Mouse (Mus musculus) 3134 (cell line): Measurements from ENCODE around the gene Rnaseh2b.

Experiments
- DNase-seq: peaks from one replicate; pipeline ENCODE4 v3.0.0-alpha.2; 2011; ENCODE audit warnings: low spot score; ENCODE audit not compliant: insufficient read length; ENCODE audit errors: extremely low read depth

Rnaseh2b gene

DNA sequence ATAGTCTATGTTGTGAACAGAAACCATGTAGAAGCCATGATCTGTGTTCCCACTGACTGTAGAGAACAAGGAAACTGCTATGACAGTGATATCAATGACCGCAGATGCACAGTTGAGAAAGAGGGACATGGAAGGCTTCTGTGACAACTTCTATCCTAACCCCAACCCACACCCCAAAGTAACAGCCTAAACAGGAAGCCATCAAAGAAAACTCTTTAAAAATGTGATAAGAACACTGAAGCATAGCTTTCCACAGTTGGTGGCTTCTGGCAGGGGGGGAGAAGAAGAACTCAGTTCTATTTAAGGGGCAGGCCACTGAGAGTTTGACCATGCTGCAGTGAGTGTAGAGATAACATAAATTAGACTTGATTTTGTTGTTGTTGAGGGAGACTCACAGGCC is 19.3 kb downstream of the Rnaseh2b start:
- DNase-seq, result no peak

DNA sequence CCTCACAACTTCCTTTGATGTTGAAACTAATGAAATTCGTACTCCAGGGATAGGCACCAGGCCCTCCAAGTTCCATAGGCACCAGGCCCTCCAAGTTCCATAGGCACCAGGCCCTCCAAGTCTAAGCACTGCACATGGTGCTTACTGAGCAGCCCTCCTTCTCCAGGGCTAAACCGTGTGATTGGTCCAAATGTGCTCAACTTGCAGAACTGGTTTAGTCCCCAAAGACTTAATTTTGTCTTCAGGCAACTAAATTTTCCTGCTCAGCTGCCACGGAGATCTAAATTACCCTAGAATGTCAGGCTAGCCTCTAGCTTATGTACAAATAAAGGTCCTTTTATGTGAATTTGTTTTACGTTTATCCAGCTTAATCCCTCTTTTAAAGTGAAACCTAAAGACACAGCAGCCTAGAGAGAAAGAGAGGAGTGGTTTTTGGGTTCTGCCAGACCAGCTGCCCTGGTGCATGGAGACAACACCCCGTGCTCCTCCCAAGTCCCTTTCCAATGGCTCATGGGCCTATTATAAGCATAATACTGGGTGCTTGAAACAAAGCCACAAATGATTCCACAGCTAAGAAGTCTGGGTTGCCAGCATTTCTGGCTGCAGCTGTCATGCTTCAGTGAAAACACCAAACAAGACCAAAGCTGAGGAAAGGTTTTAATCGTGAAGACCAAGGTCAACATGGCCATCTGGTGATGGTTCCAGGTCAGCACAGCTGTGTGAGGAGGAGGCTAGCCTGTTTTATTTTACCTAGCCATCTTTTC is 30.4 kb downstream of the Rnaseh2b start:
- no peak for DNase-seq

DNA sequence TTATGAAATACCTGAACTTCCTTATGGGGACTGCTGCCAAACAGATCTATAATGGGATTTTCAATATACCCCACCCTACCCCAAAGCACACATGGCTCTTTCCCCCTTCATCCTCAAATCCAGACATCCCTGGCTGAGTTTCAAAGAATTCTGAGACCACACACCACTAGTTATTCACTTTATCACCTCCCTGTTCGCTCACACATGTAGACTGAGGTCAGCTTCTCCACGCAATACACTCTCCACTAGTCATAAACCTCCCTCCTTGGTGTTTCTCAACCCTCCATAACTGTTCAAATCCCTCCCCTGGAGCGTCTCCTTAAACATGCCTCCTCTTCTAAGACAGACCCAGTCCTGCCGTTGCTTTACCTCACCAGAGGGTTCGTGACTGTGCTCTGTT is 31.1 kb downstream of the Rnaseh2b start:
- no peak for DNase-seq

DNA sequence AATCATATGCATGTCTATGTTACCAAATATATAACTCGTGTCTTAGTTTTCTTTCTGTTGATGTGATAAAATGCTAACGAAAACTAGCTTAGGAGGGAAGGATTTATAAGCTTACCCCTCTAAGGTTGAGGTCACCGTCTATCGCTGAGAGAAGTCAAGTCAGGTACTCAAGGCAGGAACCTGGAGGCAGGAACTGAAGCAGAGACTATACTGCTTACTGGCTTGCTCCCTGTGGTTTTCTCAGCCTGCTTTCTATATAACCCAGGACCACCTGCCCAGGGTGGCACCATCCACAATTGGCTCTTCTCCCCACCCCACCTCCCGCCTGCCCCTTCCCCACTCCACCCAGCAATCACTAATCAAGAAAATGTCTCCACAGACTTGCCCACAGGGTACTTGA is 32.6 kb downstream of the Rnaseh2b start:
- DNase-seq, result no peak

DNA sequence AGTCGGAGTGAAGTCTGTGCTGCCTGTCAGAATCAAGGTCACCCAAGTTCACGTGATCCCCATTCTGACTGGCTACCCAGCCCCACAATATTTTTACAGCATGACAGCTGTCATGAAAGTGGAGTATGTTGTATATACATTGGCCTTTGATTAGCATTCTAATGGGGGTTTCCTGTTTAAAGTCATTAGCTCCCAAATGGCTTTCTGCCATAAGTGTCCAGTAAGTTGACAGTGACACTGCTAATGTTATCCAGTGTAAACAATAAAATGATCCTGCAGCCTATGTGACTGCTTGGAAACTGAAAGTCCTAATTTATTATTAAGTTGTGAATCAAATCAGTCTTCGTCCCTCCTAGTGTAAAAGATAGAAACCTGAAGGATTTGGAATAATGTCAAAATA is 33.6 kb downstream of the Rnaseh2b start:
- no peak for DNase-seq

DNA sequence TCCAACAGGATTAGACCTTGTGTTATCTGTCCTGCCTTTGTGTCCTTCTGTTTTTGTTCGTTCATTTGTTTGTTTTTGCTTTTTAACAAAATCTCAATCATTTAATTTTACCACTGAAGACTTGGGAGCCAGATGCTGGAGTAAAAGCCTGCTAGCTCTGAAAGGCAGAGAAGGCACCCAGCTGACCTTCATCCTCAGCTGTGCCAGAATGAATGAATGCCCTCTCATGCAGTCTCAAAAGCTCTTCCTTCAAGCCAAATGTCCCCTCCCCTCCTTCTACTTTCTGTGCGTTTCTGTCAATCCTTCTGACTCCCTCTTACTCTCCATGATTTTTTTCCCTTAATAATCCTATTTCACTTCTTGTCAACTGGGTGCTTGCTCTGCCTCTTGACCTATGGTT is 34.8 kb downstream of the Rnaseh2b start:
- no peak for DNase-seq

DNA sequence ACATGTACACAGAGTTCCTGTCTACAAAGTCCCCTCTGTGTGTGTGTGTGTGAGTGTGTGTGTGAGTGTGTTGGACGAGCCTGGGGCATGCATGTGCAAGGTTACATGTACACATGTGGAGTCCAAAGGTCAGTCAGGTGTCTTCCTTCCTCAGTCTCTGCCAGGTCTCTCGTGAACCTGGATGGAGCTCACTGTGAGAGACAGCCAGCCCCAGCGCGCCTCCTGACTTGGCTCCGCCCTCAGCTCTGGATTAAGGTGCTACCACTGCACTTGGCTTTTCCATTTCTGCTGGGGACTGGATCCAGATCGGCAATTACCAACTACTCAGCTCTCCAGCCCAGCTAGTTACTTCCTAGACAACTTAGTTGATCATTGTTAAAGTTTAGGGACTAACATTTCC is 36.2 kb downstream of the Rnaseh2b start:
- no peak for DNase-seq

DNA sequence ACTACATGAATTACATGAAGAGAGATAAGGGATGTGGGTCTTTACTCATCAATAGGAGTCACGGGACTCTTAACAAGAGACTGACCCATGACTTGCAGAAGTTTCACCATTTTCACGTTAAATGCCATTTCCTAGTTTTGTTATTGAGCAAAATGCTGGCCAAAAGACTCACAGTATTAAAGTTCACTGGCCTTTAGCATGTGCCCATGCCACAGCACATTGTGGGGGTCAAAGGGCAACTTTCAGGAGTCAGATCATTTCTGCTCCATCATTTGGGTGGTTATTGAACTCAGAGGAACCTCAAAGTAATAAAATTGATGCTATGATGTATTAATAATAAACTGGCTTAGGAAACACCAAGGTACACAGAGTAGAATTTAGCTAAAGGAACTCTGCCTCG is 37.2 kb downstream of the Rnaseh2b start:
- no peak for DNase-seq

DNA sequence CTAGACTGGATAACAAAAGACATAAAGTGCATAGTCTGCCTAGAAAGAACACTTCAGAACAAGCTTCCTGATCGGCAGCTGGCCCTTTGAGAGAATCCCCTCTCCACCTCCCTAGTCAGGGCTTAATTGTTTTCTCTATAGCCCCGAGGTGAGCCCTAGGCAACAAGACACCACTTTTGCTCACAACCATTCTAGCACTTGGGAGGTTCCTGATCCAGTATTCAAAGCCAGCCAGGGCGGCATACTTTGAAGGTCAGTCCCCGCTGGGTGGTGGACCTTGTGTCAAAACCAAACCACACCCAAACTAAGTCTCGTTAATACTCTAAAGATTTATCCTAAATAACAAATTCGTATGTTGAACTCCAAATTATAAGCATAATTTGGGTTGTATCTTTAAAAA is 39.1 kb downstream of the Rnaseh2b start:
- DNase-seq, result no peak

DNA sequence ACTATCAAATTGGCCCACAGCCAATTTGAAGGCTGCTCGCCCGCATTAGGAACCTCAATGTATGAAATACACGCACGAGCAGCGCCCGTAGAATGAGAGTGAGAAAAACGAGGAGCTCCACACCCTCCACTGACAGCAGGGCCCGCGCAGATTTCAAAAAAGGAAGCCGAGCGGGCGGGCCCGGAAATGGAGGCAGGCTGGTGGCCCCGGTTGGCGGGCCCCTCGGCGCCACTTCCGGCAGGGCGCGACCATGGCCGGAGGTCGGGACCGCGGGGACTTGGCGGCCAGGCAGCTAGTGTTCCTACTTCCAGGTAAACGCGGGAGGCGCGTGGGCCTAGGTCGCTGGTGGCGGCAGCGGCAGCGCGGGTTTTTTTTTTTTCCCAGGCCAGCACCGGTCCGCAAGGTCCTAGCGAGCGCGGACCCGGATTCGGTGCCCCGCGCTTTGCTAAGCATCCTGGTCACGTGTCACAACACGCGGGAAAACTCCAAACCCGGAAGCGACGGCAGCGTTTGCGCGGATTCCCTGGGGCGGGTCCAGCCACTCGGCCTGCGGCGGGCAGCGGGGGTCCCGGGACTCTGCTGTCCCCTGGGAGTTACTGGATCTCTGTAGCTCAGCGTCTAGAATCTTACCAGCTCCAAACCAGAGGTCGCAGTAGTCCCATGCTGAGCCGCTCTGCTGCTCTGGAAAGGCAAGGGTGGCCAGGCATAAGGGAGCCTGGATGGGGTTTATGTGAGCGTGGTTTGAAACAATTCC is 39.7 kb downstream of the Rnaseh2b start:
- DNase-seq, result peak; percentile 93

DNA sequence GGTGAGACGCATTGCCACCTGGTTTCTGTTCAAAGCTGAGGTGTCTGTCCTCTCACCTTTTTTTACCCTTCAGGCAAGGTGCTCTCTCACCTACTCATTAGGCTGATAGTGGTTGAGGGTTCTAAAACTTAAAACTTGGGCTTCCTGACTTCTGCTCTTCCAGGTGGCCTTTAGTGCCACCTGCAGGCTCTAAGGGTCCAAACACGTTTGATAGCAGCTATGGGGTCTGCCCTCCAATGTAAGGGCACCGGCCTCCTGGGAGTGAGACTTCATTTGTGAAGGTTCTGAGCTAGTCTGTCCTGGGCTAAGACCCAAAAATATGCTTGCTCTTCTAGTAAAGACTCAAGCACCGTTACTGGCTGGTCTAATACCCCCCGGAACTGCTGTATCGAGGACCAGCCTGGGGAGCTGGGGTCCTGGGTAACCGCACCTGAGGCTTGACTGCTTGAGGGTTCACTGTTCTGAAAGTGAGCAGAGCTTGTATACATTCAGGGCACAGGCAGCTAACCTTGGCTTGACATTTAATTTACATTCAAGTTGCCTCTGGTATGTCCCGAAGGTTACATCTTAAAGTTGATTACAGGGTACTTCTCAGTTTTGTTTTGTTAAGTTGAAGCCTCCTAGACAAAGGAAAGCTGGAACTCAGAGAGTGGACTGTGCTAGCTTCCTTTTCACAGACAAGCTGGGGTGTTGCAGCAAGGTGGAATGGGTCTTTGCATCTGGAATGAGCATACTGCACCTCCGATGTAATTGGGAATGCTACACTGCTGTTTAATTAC is 41.7 kb downstream of the Rnaseh2b start:
- DNase-seq, result no peak

DNA sequence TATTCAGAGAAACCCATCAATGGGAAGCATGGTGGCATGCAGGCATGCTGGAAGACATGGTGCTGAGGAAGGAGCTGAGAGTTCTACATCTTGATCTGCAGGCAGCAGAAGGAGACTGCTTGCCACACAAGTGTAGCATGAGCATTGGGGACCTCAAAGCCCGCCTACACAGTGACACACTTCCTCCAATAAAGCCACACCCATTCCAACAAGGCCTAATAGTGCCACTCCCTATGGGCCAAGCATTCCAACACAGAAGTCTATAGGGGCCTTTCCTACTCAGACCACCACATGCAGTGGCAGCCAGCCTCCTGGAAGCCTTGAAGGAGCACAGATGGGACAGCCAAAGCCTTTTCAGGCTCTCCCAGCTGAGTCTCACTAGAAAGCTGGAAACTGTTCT is 46.8 kb downstream of the Rnaseh2b start:
- DNase-seq, result no peak

DNA sequence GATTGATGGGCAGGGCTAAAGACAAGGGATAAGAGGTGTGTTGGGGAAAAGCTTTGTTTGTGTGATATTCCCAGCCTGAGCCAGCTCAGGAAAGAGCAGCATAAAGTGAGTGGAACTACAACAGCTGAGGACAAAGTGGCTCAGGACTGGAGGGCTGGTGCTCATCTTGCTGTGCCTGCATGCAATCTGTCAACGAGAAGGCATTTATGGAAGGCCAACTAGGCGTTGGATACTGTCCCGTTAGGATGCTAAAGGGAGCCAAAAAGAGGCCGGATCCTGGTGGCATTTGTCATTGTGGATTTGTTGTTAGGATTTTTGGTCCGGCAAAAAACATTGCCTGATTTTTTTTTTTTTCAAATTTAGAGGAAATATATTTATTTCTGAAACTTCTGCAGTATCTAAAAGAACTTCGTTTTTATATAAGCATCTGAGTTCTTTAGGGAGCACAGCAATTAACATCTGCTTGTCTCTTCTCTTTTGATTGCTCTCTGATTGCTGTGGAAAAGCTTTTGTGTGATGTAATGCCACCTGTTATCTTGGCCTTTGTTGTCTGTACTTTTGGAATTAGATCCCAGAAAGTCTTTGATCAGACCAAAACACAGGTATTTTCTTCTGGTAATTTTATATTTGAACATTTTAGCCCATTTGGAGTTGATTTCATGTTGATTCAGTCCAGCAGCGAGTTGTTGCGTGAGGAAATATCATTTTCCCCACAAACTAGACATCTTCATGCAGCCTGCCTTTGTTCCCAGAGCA is 49.7 kb downstream of the Rnaseh2b start:
- DNase-seq, result no peak

DNA sequence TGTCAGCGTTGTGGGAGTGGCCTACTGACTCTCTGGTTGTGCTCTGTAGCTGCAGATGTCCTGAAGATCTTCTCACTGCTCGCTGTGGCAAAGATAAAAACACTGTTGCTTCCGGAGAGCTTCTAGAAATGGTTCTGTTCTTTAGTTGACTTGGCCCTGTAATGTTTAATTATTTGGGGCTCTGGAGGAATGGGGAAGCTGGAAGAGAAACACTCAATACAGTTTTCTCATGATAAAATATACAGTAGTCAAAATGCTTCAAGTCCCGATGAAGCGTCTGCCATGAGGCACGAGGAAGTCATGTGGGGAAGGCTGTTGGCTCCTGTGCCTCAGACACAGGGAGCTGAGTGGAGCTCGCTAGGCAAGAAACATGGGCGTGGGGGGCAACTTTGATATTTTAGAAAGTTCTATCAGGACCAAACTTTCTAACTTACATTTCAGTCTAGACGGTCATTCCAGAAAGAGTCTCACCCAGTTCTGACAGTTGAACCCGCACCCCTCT is 50.3 kb downstream of the Rnaseh2b start:
- DNase-seq, result no peak

DNA sequence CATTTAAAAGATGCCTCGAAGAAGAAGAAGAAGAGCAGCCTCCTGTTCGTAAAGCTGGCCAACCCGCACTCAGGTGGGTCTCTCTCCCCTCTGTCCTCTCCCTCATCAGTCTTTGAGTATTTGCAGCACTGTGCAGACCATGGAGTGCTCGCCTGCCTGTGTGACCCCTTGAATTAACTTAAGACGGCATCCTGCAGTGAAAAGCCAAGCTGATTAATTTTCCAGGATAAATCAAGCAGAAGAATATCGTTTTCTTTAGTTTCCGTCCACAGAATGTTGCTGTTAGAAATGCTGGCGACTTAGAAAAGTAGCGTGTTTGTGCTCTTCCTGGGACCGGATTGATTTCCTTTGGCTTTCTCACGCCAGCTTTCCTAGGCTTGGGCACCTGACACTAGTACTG is 54.2 kb downstream of the Rnaseh2b start:
- no peak for DNase-seq

DNA sequence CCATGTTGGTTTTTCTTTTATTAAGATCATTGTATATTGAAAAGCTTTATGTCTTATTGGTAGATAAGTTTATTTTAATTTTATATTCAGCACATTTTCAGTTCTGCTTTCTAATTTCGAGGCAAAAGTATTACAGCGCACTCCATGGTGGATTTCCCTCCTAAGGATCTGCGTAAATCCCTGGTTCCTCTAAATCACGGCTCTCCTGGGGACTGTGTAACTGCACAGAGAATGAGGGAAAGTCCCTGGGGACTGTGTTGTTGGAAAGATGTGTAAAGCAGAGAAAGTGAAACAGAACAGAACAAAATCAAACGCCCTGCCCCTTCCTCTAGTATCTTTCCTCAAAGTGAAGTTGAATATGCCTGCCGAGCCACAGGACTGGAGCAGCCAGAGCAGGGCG is 54.7 kb downstream of the Rnaseh2b start:
- no peak for DNase-seq

DNA sequence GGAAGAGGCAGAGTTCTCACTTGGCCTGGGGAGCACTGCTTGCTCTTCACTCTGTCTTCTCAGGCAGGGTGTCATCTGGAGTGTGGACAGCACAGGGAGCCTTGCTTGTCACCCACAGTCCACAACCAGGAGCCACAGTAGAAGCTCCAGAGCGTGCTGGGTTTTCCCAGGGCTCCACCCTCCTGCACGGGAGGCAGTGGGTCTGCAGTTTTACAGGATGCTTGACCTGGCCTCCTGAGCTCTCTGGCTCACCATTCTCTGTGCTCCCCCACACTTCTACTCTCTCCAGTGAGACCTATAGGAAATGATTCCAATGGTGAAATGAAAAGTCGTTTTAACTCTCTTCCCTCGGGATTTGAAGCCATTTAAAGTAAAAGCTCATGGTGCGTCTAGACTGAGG is 57.4 kb downstream of the Rnaseh2b start:
- no peak for DNase-seq

DNA sequence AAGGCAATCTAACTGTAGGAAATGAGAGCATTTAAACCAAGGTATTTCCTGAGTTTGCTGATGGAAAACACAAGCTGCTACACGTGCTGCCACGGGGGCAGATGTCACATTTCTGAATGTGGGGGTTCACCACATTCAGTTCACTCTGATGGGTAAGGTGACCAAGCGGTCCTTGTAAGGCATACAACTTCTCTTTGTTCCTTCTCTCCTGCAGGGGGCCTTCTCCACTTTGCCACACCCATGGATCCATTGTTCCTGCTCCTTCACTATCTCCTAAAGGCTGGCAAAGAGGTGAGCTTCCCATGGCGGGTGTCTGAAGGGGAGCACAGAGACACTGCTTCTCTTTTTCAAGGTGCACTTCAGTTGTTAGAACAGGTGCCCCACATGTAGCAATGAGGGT is 57.8 kb downstream of the Rnaseh2b start:
- no peak for DNase-seq

DNA sequence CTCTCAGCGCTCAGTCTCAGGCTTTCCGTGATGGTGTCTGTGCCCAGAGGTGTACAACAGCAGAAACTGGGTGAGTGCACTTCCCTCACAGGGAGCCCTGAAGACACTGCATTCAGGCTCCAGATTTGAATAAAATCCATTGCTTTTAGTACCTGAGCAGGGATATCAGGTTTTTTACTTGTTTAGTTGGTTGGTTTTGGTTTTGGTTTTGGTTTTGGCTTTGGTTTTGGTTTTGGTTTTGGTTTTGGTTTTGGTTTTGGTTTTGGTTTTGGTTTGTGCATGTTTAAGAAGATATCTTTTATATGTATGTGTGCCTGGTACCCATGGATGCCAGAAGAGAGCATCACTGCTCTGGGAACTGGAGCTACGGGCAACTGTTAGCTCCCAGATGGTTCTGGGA is 58.5 kb downstream of the Rnaseh2b start:
- no peak for DNase-seq

DNA sequence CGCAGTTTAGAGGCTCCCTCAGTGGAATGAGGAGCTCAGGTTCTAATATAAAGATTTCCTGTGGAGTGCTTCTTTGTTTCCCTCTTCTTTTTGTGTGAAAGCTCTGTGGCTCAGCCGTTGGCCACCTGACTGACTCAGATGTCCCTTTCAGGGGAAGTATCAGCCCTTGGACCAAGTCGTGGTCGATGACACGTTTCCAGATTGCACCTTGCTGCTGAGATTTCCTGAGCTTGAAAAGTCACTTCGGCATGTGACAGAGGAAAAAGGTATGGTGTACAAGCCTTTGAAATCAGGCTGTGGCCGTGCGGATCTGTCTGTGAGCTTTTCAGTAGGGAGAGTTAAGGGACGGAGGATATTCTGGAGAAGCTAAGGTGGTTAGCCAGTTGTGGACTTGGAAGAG is 61.0 kb downstream of the Rnaseh2b start:
- DNase-seq, result no peak

DNA sequence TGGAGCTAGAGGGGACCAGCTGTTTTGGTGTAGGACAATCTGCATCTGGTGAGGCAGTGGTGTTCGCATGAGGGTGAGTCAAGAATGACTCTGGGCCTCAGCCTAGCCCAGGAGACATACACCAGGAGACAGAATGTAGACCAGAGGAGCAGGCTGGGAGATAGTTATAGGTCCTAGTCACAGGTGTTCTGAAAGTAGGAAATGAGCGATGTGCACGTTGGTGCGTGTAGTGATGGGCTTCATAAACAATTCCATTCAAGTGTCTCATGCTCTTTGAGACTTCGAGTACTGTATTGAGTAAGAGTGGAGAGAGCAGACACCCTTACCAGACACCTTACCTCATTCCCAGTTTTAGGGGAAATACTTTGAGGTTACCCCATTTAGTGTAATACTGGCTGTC is 61.4 kb downstream of the Rnaseh2b start:
- no peak for DNase-seq
